Mouse (Mus musculus): ENCODE results near the gene Xxylt1. TPM values are rescaled to one million over a fixed set of nuclear protein-coding genes. Genes with fewer than 3 reads are reported as not detected.

The Xxylt1 gene
- polyA plus RNA-seq, 1 experiment = 16.8 TPM

DNA sequence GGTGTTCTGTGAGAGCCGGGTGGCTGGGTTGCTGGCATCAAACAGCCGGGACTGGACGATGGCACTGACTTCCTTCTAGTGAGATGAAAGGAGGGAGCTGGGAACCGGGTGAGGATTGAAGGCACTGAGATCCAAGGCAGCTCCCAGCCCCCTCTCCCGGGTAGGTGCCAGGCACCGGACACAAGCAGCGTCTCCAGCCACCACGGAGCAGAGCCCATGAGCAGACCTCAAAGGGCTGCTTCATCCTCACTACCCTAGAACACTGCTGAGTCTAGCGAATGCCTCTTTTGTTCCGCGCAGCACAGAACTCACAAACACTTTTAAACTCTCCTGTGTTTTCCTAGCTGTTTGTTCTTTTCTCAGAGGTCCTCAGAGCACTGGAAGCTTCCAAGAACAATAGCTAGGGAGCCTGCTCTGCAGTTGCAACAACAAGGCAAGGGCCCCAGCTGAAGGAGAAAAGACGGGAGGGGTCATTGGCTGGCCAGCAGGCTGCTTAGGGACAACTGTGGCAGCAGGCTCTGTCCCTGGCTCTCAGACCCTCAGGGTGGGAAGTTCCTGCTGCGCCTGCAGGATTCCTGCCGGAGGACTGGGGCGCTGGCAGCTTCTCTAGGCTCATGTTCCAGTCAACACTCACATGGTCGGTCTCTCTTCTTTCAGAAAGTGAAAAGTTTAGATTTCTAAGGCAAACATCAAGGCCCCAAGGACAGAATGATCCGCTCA is 96.2 kb downstream of the Xxylt1 start:
- 0 out of 2 replicates have a peak, but pooled peaks cover 6% of the 10 kb centered on the region for H3K4me1 ChIP-seq (ENCODE audit: control insufficient read depth, insufficient read depth, low read length)
- DNase-seq = no peak
- H3K36me3 ChIP-seq (ENCODE audit: control insufficient read depth, insufficient read depth, low read length) = no peaks in the 10 kb centered on the region
- H3K4me3 ChIP-seq (ENCODE audit: insufficient read depth, low read depth, low read length) = no peak overlapping the region
- WGBS = 68% methylated on average over 17 of the region's 17 CpGs
- TF ChIP-seq POLR2A (IDR thresholded peaks at IDR 0.05; ENCODE audit: low read depth, low read length) (no peak), CTCF (conservative IDR thresholded peaks at IDR 0.05; ENCODE audit: insufficient read depth, insufficient read length, low read depth, low read length) (no peak)
- no peaks in the 10 kb centered on the region for H3K27me3 ChIP-seq (replicated peaks; ENCODE audit: control insufficient read depth, insufficient read depth, low read length)
- no peak overlapping the region for H3K27ac ChIP-seq (ENCODE audit: insufficient read depth, low read depth, low read length)

GRCm38 (mm10) chr16:30984101-30984500 is 97.1 kb downstream of the Xxylt1 start:
- 0 out of 2 replicates have a peak, but pooled peaks cover 6% of the 10 kb centered on the region for H3K4me1 ChIP-seq (ENCODE audit: control insufficient read depth, insufficient read depth, low read length)
- TF ChIP-seq POLR2A (IDR thresholded peaks at IDR 0.05; ENCODE audit: low read depth, low read length) = no peak
- no peak for TF ChIP-seq CTCF (conservative IDR thresholded peaks at IDR 0.05; ENCODE audit: insufficient read depth, insufficient read length, low read depth, low read length)
- WGBS = 97% methylated on average over 5 of the region's 5 CpGs
- DNase-seq = no peak
- no peaks in the 10 kb centered on the region for H3K27me3 ChIP-seq (replicated peaks; ENCODE audit: control insufficient read depth, insufficient read depth, low read length)
- no peak overlapping the region for H3K27ac ChIP-seq (ENCODE audit: insufficient read depth, low read depth, low read length)
- H3K36me3 ChIP-seq (ENCODE audit: control insufficient read depth, insufficient read depth, low read length) = no peaks in the 10 kb centered on the region
- H3K4me3 ChIP-seq (ENCODE audit: insufficient read depth, low read depth, low read length) = no peak overlapping the region

- 62% methylated on average over 6 of the region's 6 CpGs for WGBS
- H3K27ac ChIP-seq (ENCODE audit: insufficient read depth, low read depth, low read length) = no peak overlapping the region
- H3K27me3 ChIP-seq (replicated peaks; ENCODE audit: control insufficient read depth, insufficient read depth, low read length) = no peaks in the 10 kb centered on the region
- no peaks in the 10 kb centered on the region for H3K36me3 ChIP-seq (ENCODE audit: control insufficient read depth, insufficient read depth, low read length)
- 0 out of 2 replicates have a peak, but pooled peaks cover 6% of the 10 kb centered on the region for H3K4me1 ChIP-seq (ENCODE audit: control insufficient read depth, insufficient read depth, low read length)
- no peak for TF ChIP-seq POLR2A (IDR thresholded peaks at IDR 0.05; ENCODE audit: low read depth, low read length)
- TF ChIP-seq CTCF (conservative IDR thresholded peaks at IDR 0.05; ENCODE audit: insufficient read depth, insufficient read length, low read depth, low read length) = no peak
- DNase-seq = no peak
- H3K4me3 ChIP-seq (ENCODE audit: insufficient read depth, low read depth, low read length) = no peak overlapping the region
Observed at GRCm38 (mm10) chr16:30983699-30984098, 97.5 kb downstream of the Xxylt1 start.

DNA sequence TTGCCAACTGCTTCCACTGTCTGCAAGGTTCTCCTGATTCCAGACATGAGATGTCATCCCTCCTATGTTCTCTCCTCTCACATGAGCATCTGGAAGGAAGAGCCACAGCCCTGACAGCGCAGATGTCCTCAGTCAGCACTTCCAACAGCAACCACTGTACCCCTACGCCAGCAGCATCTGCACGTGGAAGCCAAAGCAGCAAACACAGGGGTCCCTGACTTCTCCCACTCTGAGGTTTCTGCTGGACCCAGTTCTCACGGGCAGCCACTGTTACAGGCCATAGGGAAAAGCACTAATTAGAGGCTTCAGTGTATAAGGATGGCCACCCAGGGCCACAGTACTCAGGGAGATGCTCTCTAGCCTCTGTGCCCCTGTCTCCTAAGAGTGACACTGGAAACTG is 98.0 kb downstream of the Xxylt1 start:
- Histone ChIP-seq H3K36me3 (ENCODE audit: control insufficient read depth, insufficient read depth, low read length) (no peaks in the 10 kb centered on the region), H3K4me1 (ENCODE audit: control insufficient read depth, insufficient read depth, low read length) (0 out of 2 replicates have a peak, but pooled peaks cover 3% of the 10 kb centered on the region), H3K27me3 (replicated peaks; ENCODE audit: control insufficient read depth, insufficient read depth, low read length) (no peaks in the 10 kb centered on the region), H3K27ac (ENCODE audit: insufficient read depth, low read depth, low read length) (no peak overlapping the region), H3K4me3 (ENCODE audit: insufficient read depth, low read depth, low read length) (no peak overlapping the region)
- no peak for TF ChIP-seq POLR2A (IDR thresholded peaks at IDR 0.05; ENCODE audit: low read depth, low read length)
- no peak for TF ChIP-seq CTCF (conservative IDR thresholded peaks at IDR 0.05; ENCODE audit: insufficient read depth, insufficient read length, low read depth, low read length)
- DNase-seq = no peak
- 64% methylated on average over 4 of the region's 4 CpGs for WGBS

- Histone ChIP-seq H3K36me3 (ENCODE audit: control insufficient read depth, insufficient read depth, low read length) (no peaks in the 10 kb centered on the region), H3K4me3 (ENCODE audit: insufficient read depth, low read depth, low read length) (no peak overlapping the region), H3K4me1 (ENCODE audit: control insufficient read depth, insufficient read depth, low read length) (0 out of 2 replicates have a peak, but pooled peaks cover 8% of the 10 kb centered on the region), H3K27me3 (replicated peaks; ENCODE audit: control insufficient read depth, insufficient read depth, low read length) (no peaks in the 10 kb centered on the region), H3K27ac (ENCODE audit: insufficient read depth, low read depth, low read length) (no peak overlapping the region)
- TF ChIP-seq POLR2A (IDR thresholded peaks at IDR 0.05; ENCODE audit: low read depth, low read length) (no peak), CTCF (conservative IDR thresholded peaks at IDR 0.05; ENCODE audit: insufficient read depth, insufficient read length, low read depth, low read length) (no peak)
- 54% methylated on average over 10 of the region's 10 CpGs for WGBS
- DNase-seq = peak; percentile 88
Observed at GRCm38 (mm10) chr16:30981345-30981744, 99.9 kb downstream of the Xxylt1 start.

DNA sequence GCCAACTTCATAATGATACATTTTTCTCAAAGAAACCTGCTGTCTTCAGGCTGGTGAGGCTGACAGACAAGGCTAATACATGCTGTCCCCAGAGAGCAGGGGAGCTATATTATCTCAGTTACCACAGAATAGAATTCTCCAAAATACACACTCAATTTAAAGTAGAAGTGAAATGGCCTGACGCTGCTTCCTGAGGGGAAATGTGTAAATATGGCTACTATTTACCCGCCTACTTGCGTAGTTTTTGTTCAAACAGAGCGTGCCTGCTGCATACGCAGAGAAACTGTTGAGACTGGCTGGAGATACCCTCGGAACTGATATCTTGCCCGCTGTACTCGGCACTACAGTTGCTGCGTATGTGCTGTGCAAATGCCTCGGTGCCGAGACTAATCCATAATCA is 101.3 kb downstream of the Xxylt1 start:
- 97% methylated on average over 11 of the region's 11 CpGs for WGBS
- 0 out of 2 replicates have a peak, but pooled peaks cover 8% of the 10 kb centered on the region for H3K4me1 ChIP-seq (ENCODE audit: control insufficient read depth, insufficient read depth, low read length)
- H3K27me3 ChIP-seq (replicated peaks; ENCODE audit: control insufficient read depth, insufficient read depth, low read length) = no peaks in the 10 kb centered on the region
- DNase-seq = no peak
- H3K27ac ChIP-seq (ENCODE audit: insufficient read depth, low read depth, low read length) = no peak overlapping the region
- no peak overlapping the region for H3K4me3 ChIP-seq (ENCODE audit: insufficient read depth, low read depth, low read length)
- no peak for TF ChIP-seq POLR2A (IDR thresholded peaks at IDR 0.05; ENCODE audit: low read depth, low read length)
- no peak for TF ChIP-seq CTCF (conservative IDR thresholded peaks at IDR 0.05; ENCODE audit: insufficient read depth, insufficient read length, low read depth, low read length)
- no peaks in the 10 kb centered on the region for H3K36me3 ChIP-seq (ENCODE audit: control insufficient read depth, insufficient read depth, low read length)

DNA sequence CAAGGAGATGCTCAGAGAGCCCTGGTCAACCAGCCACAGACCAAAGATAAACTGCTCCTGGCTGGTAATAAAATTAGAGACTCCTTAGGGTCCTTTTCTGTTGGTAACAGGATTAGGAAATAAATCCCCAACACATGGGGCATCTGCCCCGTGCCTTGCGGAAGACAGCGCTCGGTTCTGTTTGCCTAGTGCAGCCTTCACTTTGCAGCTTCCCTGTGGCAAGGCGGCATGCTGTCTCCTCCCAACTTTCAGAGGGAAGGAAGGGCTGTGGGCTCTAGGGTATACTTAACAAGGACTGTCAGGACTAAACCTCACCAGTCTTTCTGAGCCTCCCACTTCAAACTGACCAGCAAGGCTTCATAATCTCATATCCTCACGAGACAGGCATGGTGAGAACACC is 103.5 kb downstream of the Xxylt1 start:
- TF ChIP-seq POLR2A (IDR thresholded peaks at IDR 0.05; ENCODE audit: low read depth, low read length) = no peak
- no peak for TF ChIP-seq CTCF (conservative IDR thresholded peaks at IDR 0.05; ENCODE audit: insufficient read depth, insufficient read length, low read depth, low read length)
- Histone ChIP-seq H3K4me1 (ENCODE audit: control insufficient read depth, insufficient read depth, low read length) (peaks cover 14% of the 10 kb centered on the region), H3K36me3 (ENCODE audit: control insufficient read depth, insufficient read depth, low read length) (no peaks in the 10 kb centered on the region), H3K27me3 (replicated peaks; ENCODE audit: control insufficient read depth, insufficient read depth, low read length) (no peaks in the 10 kb centered on the region), H3K4me3 (ENCODE audit: insufficient read depth, low read depth, low read length) (no peak overlapping the region), H3K27ac (ENCODE audit: insufficient read depth, low read depth, low read length) (no peak overlapping the region)
- DNase-seq = no peak
- WGBS = 60% methylated on average over 6 of the region's 6 CpGs

Measured in kidney, adult 2 months (tissue).